Mouse (Mus musculus): ENCODE measurements around the gene 1700123O20Rik. TPM values are rescaled to one million over a fixed set of nuclear protein-coding genes. Genes with fewer than 3 reads are reported as not detected.

The 1700123O20Rik gene
- polyA plus RNA-seq, 1 experiment from 2014 or later, result 78.0 TPM

GRCm38 (mm10) chr14:54712861-54713260 lies 26.8 kb downstream of the 1700123O20Rik start:
- H3K27ac ChIP-seq, result no peak overlapping the region
- H3K4me1 ChIP-seq (replicated peaks), result peaks cover 11% of the 10 kb centered on the region
- no peaks in the 10 kb centered on the region for H3K9me3 ChIP-seq
- H3K9ac ChIP-seq, result no peak overlapping the region
- H3K27me3 ChIP-seq, result 0 out of 2 replicates have a peak, but pooled peaks cover 3% of the 10 kb centered on the region
- H3K4me3 ChIP-seq, result no peak overlapping the region
- H3K4me2 ChIP-seq, result no peak overlapping the region
- H3K36me3 ChIP-seq, result no peaks in the 10 kb centered on the region
- 80% methylated on average over 8 of the region's 8 CpGs for whole genome bisulfite sequencing
- no peak for ATAC-seq (ENCODE audit: low FRiP score)

DNA sequence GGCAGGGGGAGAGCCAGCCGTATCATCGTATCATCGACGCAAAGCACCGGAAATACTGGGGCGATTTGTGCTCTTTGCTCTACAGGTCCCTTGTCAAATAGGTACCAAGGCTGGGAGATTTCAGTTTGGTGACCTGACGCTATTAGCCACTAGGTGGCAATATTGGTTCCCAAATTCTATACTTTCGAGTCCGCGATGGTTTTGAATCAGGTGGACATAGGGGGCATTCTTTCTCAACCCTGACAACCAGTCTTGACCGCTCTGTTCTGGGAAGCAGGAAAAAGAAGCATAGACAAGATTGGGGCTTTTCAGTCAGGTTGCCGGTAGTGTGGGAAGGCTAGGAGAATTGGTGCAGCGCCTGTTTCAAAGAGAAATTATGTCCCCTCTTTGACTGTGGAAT lies 28.1 kb downstream of the 1700123O20Rik start:
- Histone ChIP-seq H3K27ac (peak overlapping the region; percentile 61), H3K9me3 (no peaks in the 10 kb centered on the region), H3K27me3 (0 out of 2 replicates have a peak, but pooled peaks cover 3% of the 10 kb centered on the region), H3K4me3 (peak overlapping the region; percentile 37), H3K4me1 (replicated peaks) (peaks cover 11% of the 10 kb centered on the region), H3K36me3 (no peaks in the 10 kb centered on the region), H3K4me2 (peak overlapping the region; percentile 67), H3K9ac (peak overlapping the region; percentile 69)
- WGBS, result 3% methylated on average over 13 of the region's 13 CpGs
- peak; percentile 62 for ATAC-seq (ENCODE audit: low FRiP score)

DNA sequence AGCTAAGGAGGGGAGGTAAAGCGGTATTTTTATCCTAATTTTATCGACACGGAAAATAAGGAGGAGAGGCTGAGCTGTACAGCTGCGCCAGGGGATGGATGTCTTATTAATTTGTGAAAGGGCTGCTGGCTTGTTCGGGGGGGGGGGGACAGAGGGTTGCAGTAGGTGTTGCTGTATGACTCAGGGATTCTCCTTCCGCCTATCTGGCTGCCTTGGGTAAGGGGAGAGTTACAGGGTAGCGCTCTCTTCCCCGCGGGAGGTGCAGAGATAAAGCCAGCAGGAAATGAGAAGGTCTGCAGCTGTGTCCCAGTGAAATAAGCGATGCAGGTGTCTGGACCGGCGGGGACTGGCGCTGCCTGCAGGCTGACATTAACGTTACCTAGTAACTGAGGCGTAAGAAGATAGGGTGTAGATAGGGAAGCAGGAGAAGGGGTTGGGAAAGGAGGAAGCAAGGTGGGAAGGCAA lies 28.6 kb downstream of the 1700123O20Rik start:
- peak overlapping the region; percentile 69 for H3K9ac ChIP-seq
- peak overlapping the region; percentile 67 for H3K4me2 ChIP-seq
- H3K27ac ChIP-seq, result peak overlapping the region; percentile 61
- 3% methylated on average over 15 of the region's 15 CpGs for WGBS
- peak overlapping the region; percentile 37 for H3K4me3 ChIP-seq
- H3K27me3 ChIP-seq, result 0 out of 2 replicates have a peak, but pooled peaks cover 3% of the 10 kb centered on the region
- H3K36me3 ChIP-seq, result no peaks in the 10 kb centered on the region
- ATAC-seq (ENCODE audit: low FRiP score), result peak; percentile 50
- no peaks in the 10 kb centered on the region for H3K9me3 ChIP-seq
- peaks cover 11% of the 10 kb centered on the region for H3K4me1 ChIP-seq (replicated peaks)

DNA sequence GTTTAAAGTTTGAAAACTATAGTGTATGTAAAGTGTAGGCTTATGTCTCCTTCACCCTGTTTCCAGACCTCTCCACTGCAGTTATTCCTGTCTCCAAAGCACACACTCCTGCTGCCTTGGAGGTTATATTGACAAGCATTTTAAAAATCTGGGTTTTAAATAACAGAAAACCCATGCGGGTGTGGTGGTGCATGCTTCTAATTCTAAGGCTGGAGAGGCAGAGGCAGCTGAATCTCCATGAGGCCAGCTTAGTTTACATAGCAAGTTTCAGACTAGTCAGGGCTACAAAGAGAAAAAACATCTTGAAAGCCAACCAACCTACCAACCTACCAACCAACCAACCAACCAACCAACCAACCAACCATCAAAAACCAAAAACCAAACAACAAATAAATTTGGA lies 29.4 kb downstream of the 1700123O20Rik start:
- no peak overlapping the region for H3K4me3 ChIP-seq
- no peak overlapping the region for H3K27ac ChIP-seq
- WGBS, result 86% methylated on average over 1 of the region's 1 CpGs

DNA sequence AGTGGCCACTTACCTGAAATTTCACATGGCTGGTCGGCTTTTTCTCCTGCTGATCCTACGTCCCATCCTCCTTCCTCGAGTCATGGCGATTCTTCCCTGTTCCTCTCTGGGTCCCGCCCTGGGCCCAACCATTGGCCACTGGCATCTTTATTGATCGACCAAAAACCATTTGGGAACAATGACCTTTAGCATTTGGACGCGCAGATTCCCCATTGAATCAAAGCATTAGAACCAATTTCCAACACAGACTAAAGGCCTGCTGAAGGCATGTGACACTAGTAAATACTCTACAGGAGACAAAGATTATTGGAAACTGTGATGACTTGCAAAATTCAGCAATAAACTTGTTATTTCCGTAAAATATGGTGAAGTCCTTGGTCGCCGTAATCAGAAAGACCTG lies 34.0 kb downstream of the 1700123O20Rik start:
- 0 out of 2 replicates have a peak, but pooled peaks cover 3% of the 10 kb centered on the region for H3K27me3 ChIP-seq
- H3K9me3 ChIP-seq, result no peaks in the 10 kb centered on the region
- no peak overlapping the region for H3K27ac ChIP-seq
- no peak overlapping the region for H3K9ac ChIP-seq
- 91% methylated on average over 11 of the region's 11 CpGs for WGBS
- no peak overlapping the region for H3K4me2 ChIP-seq
- H3K4me1 ChIP-seq (replicated peaks), result peaks cover 3% of the 10 kb centered on the region; the same call in 1 of the 2 replicates
- no peak for ATAC-seq (ENCODE audit: low FRiP score)
- H3K36me3 ChIP-seq, result no peaks in the 10 kb centered on the region
- H3K4me3 ChIP-seq, result no peak overlapping the region

More for the DNA sequence above, 29.4 kb downstream of the 1700123O20Rik start:
- H3K4me2 ChIP-seq, result peak overlapping the region; percentile 67; the same call in 1 of the 2 replicates
- no peaks in the 10 kb centered on the region for H3K36me3 ChIP-seq
- ATAC-seq (ENCODE audit: low FRiP score), result no peak
- H3K9ac ChIP-seq, result no peak overlapping the region
- H3K4me1 ChIP-seq (replicated peaks), result peaks cover 11% of the 10 kb centered on the region
- 0 out of 2 replicates have a peak, but pooled peaks cover 3% of the 10 kb centered on the region for H3K27me3 ChIP-seq
- H3K9me3 ChIP-seq, result no peaks in the 10 kb centered on the region

DNA sequence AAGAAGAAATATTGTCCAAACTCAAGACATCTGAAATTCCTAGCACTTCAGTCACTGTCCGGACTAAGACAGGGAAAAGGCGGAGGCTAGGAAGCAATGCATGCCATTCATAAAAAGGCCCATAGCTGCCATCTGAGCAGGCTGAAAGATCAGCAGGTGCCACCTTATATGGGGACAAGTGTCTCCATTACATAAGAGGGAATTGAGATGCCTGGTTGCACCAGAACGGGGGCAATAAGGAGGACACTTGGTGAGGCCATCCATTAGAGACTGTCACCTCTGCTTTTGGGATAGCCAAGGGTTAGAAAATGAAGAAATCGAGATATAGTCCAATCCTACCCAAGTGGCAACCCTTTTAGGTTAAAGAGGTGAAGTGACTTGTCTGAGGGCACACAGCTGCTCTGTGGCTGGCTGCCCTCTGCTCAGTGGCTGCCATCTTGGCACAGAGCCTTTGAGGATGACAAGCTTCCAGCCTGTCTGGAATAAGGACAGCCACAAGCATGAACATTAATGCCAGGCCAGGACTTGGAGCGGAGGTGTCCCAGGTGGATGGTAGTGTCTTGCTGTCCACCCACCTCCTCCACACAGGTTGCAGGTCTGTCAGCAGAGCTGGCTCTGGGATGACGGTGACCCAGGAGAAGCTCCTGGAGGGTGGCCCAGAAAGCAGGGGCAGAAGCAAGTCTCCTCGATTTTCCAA lies 34.8 kb downstream of the 1700123O20Rik start:
- 93% methylated on average over 7 of the region's 7 CpGs for WGBS

DNA sequence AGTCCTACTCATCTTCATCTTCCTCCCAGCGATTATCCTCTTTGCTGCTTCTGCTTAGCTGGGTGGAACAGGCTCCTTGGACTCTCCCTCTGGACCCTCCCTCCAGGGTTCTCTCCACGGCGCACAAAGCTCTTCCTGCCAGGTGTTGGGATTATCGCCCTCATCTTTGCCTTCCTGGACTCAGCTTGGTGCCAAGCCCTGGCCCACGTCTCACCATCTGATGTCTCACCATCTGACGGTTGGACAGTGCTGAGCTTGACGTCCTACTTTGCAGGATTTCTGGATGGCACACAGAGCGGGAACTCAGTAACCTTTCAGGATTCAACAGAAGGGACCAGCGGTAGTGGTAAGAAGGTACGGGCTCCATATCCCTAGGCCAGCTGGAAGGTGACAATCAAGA lies 35.7 kb downstream of the 1700123O20Rik start:
- WGBS, result 84% methylated on average over 10 of the region's 10 CpGs
- Histone ChIP-seq H3K36me3 (no peaks in the 10 kb centered on the region), H3K9me3 (no peaks in the 10 kb centered on the region), H3K4me1 (replicated peaks) (no peaks in the 10 kb centered on the region), H3K4me3 (no peak overlapping the region), H3K27ac (no peak overlapping the region), H3K27me3 (no peaks in the 10 kb centered on the region), H3K9ac (no peak overlapping the region), H3K4me2 (no peak overlapping the region)
- ATAC-seq (ENCODE audit: low FRiP score), result no peak

More for the DNA sequence above, 34.8 kb downstream of the 1700123O20Rik start:
- Histone ChIP-seq H3K9ac (no peak overlapping the region), H3K4me1 (replicated peaks) (no peaks in the 10 kb centered on the region), H3K4me2 (no peak overlapping the region), H3K27ac (no peak overlapping the region), H3K4me3 (no peak overlapping the region), H3K27me3 (0 out of 2 replicates have a peak, but pooled peaks cover 3% of the 10 kb centered on the region), H3K9me3 (no peaks in the 10 kb centered on the region), H3K36me3 (no peaks in the 10 kb centered on the region)
- ATAC-seq (ENCODE audit: low FRiP score), result no peak

GRCm38 (mm10) chr14:54724049-54724448 lies 38.0 kb downstream of the 1700123O20Rik start:
- H3K4me3 ChIP-seq, result no peak overlapping the region
- no peaks in the 10 kb centered on the region; the same call in 1 of the 2 replicates for H3K4me1 ChIP-seq (replicated peaks)
- H3K27me3 ChIP-seq, result no peaks in the 10 kb centered on the region
- H3K36me3 ChIP-seq, result no peaks in the 10 kb centered on the region
- ATAC-seq (ENCODE audit: low FRiP score), result no peak
- H3K9me3 ChIP-seq, result no peaks in the 10 kb centered on the region
- H3K4me2 ChIP-seq, result no peak overlapping the region
- no peak overlapping the region for H3K27ac ChIP-seq
- WGBS, result 89% methylated on average over 6 of the region's 6 CpGs
- H3K9ac ChIP-seq, result no peak overlapping the region

- H3K4me3 ChIP-seq, result no peak overlapping the region
- no peak overlapping the region for H3K27ac ChIP-seq
- no peak overlapping the region for H3K4me2 ChIP-seq
- no peaks in the 10 kb centered on the region for H3K27me3 ChIP-seq
- ATAC-seq (ENCODE audit: low FRiP score), result no peak
- no peaks in the 10 kb centered on the region; the same call in 1 of the 2 replicates for H3K4me1 ChIP-seq (replicated peaks)
- WGBS, result 76% methylated on average over 5 of the region's 5 CpGs
- H3K36me3 ChIP-seq, result no peaks in the 10 kb centered on the region
- H3K9me3 ChIP-seq, result no peaks in the 10 kb centered on the region
- no peak overlapping the region for H3K9ac ChIP-seq
Measured at GRCm38 (mm10) chr14:54727565-54727964, 41.5 kb downstream of the 1700123O20Rik start.

DNA sequence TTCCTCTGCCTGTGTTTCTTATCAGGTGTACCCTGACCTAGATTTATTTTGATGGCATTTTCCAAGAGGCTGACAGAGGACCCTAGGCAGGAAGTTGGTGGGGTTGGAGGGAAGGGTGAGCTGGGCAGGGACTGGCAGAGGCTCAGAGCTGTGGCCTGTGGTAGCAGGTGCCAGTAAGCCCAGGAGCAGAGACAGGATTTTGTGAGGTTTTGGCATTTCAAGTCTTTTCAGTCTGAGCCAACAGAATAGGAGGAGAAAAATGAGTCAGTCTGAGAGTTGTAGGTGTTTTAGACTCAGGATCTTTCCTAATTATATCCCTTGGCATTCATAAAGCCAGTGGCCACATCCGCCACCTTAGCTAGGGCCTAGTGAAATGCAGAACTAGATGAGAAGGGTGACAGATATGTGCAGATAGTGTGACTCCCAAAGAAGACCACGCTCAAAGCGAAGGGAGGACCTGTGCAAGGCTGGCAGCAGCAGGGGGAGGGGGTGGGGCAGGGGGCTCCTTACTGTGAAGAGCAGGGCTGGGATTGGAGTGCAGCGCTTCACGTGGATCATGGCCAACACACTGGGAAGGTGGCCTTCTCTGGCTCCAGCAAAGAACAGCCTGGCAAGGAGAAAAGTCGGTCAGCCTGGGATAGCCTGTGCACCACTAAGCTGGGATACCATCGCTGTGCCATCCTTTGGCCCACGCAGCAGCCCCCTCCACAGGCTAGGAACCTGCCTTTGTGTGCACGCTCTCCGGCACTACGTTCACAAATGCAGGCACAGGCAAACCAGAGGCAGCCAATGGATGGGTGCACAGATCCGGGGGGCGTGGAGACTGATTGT lies 43.0 kb downstream of the 1700123O20Rik start:
- no peaks in the 10 kb centered on the region for H3K36me3 ChIP-seq
- WGBS, result 63% methylated on average over 13 of the region's 13 CpGs
- no peak overlapping the region for H3K27ac ChIP-seq
- no peak for ATAC-seq (ENCODE audit: low FRiP score)
- no peaks in the 10 kb centered on the region; the same call in 1 of the 2 replicates for H3K4me1 ChIP-seq (replicated peaks)
- H3K4me3 ChIP-seq, result no peak overlapping the region
- no peak overlapping the region for H3K9ac ChIP-seq
- H3K9me3 ChIP-seq, result no peaks in the 10 kb centered on the region
- no peaks in the 10 kb centered on the region for H3K27me3 ChIP-seq
- H3K4me2 ChIP-seq, result no peak overlapping the region

DNA sequence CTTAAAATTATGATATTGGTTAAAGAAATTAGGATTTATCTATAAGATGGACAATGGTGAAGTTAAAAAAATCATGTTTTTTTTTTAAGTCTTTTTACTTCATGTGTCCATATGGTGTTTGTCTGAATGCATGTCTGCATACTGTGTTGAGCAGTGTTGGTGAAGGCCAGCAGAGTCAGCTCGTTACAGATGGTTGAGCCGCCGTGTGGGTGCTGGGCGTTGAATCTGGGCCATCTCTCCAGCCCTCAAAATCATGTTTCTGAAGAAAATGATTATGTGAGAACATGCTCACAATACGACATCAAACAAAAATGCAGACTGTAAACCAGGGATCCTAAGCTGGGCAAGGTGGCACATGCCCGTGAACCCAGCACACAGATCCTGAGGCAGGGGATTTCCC lies 44.3 kb downstream of the 1700123O20Rik start:
- 98% methylated on average over 6 of the region's 6 CpGs for WGBS
- no peak overlapping the region for H3K9ac ChIP-seq
- no peaks in the 10 kb centered on the region for H3K9me3 ChIP-seq
- no peaks in the 10 kb centered on the region for H3K36me3 ChIP-seq
- ATAC-seq (ENCODE audit: low FRiP score), result no peak
- H3K4me2 ChIP-seq, result no peak overlapping the region
- H3K4me3 ChIP-seq, result no peak overlapping the region
- H3K4me1 ChIP-seq (replicated peaks), result no peaks in the 10 kb centered on the region; the same call in 1 of the 2 replicates
- no peaks in the 10 kb centered on the region for H3K27me3 ChIP-seq
- no peak overlapping the region for H3K27ac ChIP-seq

GRCm38 (mm10) chr14:54732206-54732605 lies 46.2 kb downstream of the 1700123O20Rik start:
- no peak for ATAC-seq (ENCODE audit: low FRiP score)
- Histone ChIP-seq H3K27ac (no peak overlapping the region), H3K4me2 (no peak overlapping the region), H3K4me1 (replicated peaks) (peaks cover 8% of the 10 kb centered on the region), H3K9ac (no peak overlapping the region), H3K9me3 (no peaks in the 10 kb centered on the region), H3K4me3 (no peak overlapping the region), H3K27me3 (no peaks in the 10 kb centered on the region), H3K36me3 (no peaks in the 10 kb centered on the region)
- WGBS, result 92% methylated on average over 8 of the region's 8 CpGs

All from hindbrain, embryonic 13.5 days (tissue).